Mouse (Mus musculus) adrenal gland, postnatal 25 days (tissue): ENCODE data around the gene Epha7. TPM values are rescaled to one million over a fixed set of nuclear protein-coding genes. Genes with fewer than 3 reads are reported as not detected.
A peak's percentile ranks its signal among the peaks of the same experiment; 100 is the strongest.

Source experiments
- DNase-seq: peaks from one replicate; pipeline ENCODE4 v3.0.0; 2021; ENCODE audit warnings: mixed read lengths
- long read RNA-seq: library from polyadenylated mRNA; stranded (forward); transcript quantifications from one replicate; pipeline ENCODE4 v2.0.0, GENCODE M21; 2021
- total RNA-seq: library from RNA; stranded (reverse); gene quantifications from 2 replicates; pipeline ENCODE4 v1.2.3, GENCODE M21; 2021

The Epha7 gene
- total RNA-seq = 2.0 and 3.4 TPM in 2 replicates
- long read RNA-seq, full-length matches to known transcripts = 3 of 4 reads
- long read RNA-seq, partial matches to known transcripts = 0 of 4 reads
- long read RNA-seq, other reads (novel, unspliced or antisense) = 1 of 4 reads

- DNase-seq = peak; percentile 97
Measured at GRCm38 (mm10) chr4:28812691-28813289, at the start of gene Epha7. Epha7 (plus strand) TSS chr4:28813131.

- no peak for DNase-seq
Measured at GRCm38 (mm10) chr4:28783961-28784360, 29.0 kb upstream of the Epha7 start.

GRCm38 (mm10) chr4:28808800-28809199 lies 4.1 kb upstream of the Epha7 start:
- DNase-seq = no peak

GRCm38 (mm10) chr4:28809703-28810102 lies 3.2 kb upstream of the Epha7 start:
- no peak for DNase-seq

GRCm38 (mm10) chr4:28813551-28814475 lies 882 bp downstream of the Epha7 start:
- peak; percentile 46 for DNase-seq

- DNase-seq = no peak
Measured at GRCm38 (mm10) chr4:28814476-28814815, 1.5 kb downstream of the Epha7 start.

- peak; percentile 64 for DNase-seq
Measured at GRCm38 (mm10) chr4:28814816-28815620, 2.1 kb downstream of the Epha7 start.

GRCm38 (mm10) chr4:28815621-28815920 lies 2.6 kb downstream of the Epha7 start:
- DNase-seq = no peak

- DNase-seq = no peak
Measured at GRCm38 (mm10) chr4:28823616-28824015, 10.7 kb downstream of the Epha7 start.

GRCm38 (mm10) chr4:28824616-28825015 lies 11.7 kb downstream of the Epha7 start:
- DNase-seq = peak; percentile 23

- DNase-seq = no peak
Measured at GRCm38 (mm10) chr4:28837669-28838068, 24.7 kb downstream of the Epha7 start.

- DNase-seq = no peak
Measured at GRCm38 (mm10) chr4:28846311-28846710, 33.4 kb downstream of the Epha7 start.

GRCm38 (mm10) chr4:28850388-28850787 lies 37.5 kb downstream of the Epha7 start:
- no peak for DNase-seq

- no peak for DNase-seq
Measured at GRCm38 (mm10) chr4:28862845-28863666, 50.1 kb downstream of the Epha7 start.

- no peak for DNase-seq
Measured at GRCm38 (mm10) chr4:28866411-28866810, 53.5 kb downstream of the Epha7 start.

GRCm38 (mm10) chr4:28871615-28872014 lies 58.7 kb downstream of the Epha7 start:
- no peak for DNase-seq

- no peak for DNase-seq
Measured at GRCm38 (mm10) chr4:28881271-28882044, 68.5 kb downstream of the Epha7 start.

GRCm38 (mm10) chr4:28889630-28890029 lies 76.7 kb downstream of the Epha7 start:
- no peak for DNase-seq

GRCm38 (mm10) chr4:28890102-28890501 lies 77.2 kb downstream of the Epha7 start:
- DNase-seq = no peak

- no peak for DNase-seq
Measured at GRCm38 (mm10) chr4:28895480-28895879, 82.5 kb downstream of the Epha7 start.

- DNase-seq = no peak
Measured at GRCm38 (mm10) chr4:28899373-28899772, 86.4 kb downstream of the Epha7 start.
